Mouse (Mus musculus) cortical plate, adult 2 months (tissue): ENCODE measurements around the gene Yipf2.

Source experiments
- CTCF ChIP-seq: fragments of 200-500 bp; IDR thresholded peaks from 2 replicates; pipeline ENCODE4 v1.5.1; 2011; ENCODE audit warnings: mild to moderate bottlenecking, control low read depth, low read length; ENCODE audit not compliant: insufficient read depth; ENCODE audit errors: extremely low read depth
- POLR2A ChIP-seq: fragments of 200-500 bp; IDR thresholded peaks from 2 replicates; pipeline ENCODE4 v1.6.1; 2011; ENCODE audit warnings: mild to moderate bottlenecking, low read length, control low read depth; ENCODE audit not compliant: insufficient read depth; ENCODE audit errors: extremely low read depth

DNA sequence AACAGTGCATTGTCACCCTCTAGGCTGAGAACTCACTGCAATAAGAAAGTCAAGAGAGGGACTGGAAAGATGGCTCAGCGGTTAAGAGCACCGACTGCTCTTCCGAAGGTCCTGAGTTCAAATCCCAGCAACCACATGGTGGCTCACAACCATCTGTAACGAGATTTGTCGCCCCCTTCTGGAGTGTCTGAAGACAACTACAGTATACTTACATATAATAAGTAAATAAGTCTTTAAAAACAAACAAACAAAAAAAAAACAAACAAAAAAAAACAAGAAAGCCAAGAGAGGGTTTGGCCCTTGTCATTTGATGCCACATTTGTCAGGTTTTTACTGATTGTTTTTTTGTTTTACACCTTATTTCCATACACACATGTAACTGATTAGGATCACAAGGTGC, 11.5 kb upstream of the Yipf2 start:
- no peak for TF ChIP-seq CTCF
- no peak for TF ChIP-seq POLR2A
